Mouse (Mus musculus): Measurements from ENCODE around the gene D10Wsu102e.
"Not testable (repeated sequence)": the region's sequence is repeated elsewhere in the genome, so short reads cannot be mapped to it uniquely, and the experiment has no call there.

DNA sequence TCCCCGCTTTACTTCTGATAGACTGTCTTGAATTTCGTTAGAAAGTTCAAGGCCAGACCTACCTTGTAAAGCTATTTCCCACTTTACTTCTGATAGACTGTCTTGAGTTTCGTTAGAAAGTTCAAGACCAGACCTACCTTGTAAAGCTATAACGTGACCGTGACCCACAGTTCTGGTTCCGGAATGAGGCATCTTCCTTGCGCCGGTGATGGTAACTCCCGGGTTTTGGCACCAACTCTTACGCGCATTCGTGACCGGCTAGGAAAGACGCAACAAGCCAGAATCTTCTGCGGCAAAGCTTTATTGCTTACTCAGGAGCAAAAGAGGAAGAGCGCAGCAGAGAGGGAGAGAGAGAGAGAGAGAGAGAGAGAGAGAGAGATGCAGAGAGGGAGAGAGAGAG is 58.4 kb downstream of the D10Wsu102e start:
- TF ChIP-seq CTCF (IDR thresholded peaks at IDR 0.05; ENCODE audit: control insufficient read depth, insufficient read depth, insufficient read length); CEBPB (IDR thresholded peaks at IDR 0.05; ENCODE audit: low read depth): not testable (repeated sequence)

Measured in C2C12 (cell line).